Mouse (Mus musculus): Measurements from ENCODE around the gene Rp2.

DNA sequence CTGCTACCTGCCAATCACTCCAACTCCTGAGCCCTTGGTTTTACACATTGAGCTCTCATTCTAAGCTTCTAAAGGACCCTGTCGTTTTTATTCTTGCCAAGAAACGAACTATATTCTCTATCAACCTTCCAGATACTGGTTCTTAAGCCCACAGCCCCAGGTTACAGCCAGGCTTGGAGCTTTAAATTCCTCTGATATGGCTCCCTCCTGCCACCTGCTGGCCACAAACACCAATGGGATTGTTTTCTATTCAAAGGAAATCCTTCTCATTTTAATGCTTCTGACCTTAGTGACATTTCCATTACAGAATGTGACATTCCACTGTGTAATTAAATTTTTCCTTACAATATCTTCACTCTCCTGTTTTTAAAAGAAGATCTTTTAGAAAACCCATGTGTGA is 28.6 kb upstream of the Rp2 start:
- TF ChIP-seq CTCF (IDR thresholded peaks at IDR 0.05; ENCODE audit: low read depth, low read length) (no peak), TAL1 (conservative IDR thresholded peaks at IDR 0.05; ENCODE audit: low read depth, low read length) (no peak)

Data from G1E (cell line).